Mouse (Mus musculus) embryonic fibroblast, embryonic 13.5 days (primary cell): ENCODE measurements around the gene Slk.

ENCODE experiments used
- CTCF ChIP-seq: IDR thresholded peaks from 2 replicates; pipeline ENCODE4 v1.5.1; 2011; ENCODE audit warnings: mild to moderate bottlenecking, control low read depth, low read length, moderate library complexity, borderline replicate concordance; ENCODE audit not compliant: insufficient read depth
- POLR2A ChIP-seq: IDR thresholded peaks from 2 replicates; pipeline ENCODE4 v1.6.1; 2011; ENCODE audit warnings: low read depth, mild to moderate bottlenecking, control low read depth, low read length, moderate library complexity

DNA sequence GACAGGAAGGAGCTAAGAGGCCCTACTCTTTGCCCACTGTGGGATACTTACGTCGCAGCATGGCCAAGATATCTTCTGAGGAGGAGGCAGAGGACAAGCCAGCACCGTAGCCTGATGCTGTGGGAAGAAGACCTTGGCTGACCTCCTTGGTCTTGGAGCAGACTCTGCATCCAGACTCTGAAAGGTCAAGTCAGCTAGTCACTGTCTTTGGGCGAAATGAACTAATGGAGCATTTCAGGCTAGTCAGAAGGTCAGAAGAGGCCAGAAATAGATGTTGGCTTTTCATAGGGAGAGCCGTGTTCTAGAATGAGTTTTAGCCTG lies 71.6 kb downstream of the Slk start:
- no peak for TF ChIP-seq CTCF
- no peak for TF ChIP-seq POLR2A
